Mouse (Mus musculus): ENCODE results near the gene 4930402H24Rik. TPM values are rescaled to one million over a fixed set of nuclear protein-coding genes. Genes with fewer than 3 reads are reported as not detected.
A peak's percentile ranks its signal among the peaks of the same experiment; 100 is the strongest.

Gene 4930402H24Rik
- polyA plus RNA-seq, 1 experiment from 2014 or later = 50.9 TPM

GRCm38 (mm10) chr2:130827410-130827809 lies 78.8 kb downstream of the 4930402H24Rik start:
- Histone ChIP-seq H3K27me3 (ENCODE audit: insufficient read depth, poor library complexity, severe bottlenecking) (no peaks in the 10 kb centered on the region), H3K9me3 (no peaks in the 10 kb centered on the region), H3K36me3 (peaks cover 28% of the 10 kb centered on the region), H3K27ac (no peak overlapping the region), H3K4me1 (replicated peaks) (peaks cover 16% of the 10 kb centered on the region), H3K4me3 (no peak overlapping the region)
- peak; percentile 7 for DNase-seq (ENCODE audit: low spot score)
- 50% methylated on average over 2 of the region's 2 CpGs for WGBS

GRCm38 (mm10) chr2:130818838-130819647 lies 87.2 kb downstream of the 4930402H24Rik start:
- Histone ChIP-seq H3K27ac (peak overlapping the region; percentile 63), H3K9me3 (no peaks in the 10 kb centered on the region), H3K36me3 (peaks cover 33% of the 10 kb centered on the region), H3K4me1 (replicated peaks) (peaks cover 11% of the 10 kb centered on the region), H3K4me3 (no peak overlapping the region), H3K27me3 (ENCODE audit: insufficient read depth, poor library complexity, severe bottlenecking) (no peaks in the 10 kb centered on the region)
- WGBS = 33% methylated on average over 11 of the region's 11 CpGs
- peak; percentile 24 for DNase-seq (ENCODE audit: low spot score)

GRCm38 (mm10) chr2:130817865-130818264 lies 88.3 kb downstream of the 4930402H24Rik start:
- no peak for DNase-seq (ENCODE audit: low spot score)
- Histone ChIP-seq H3K27me3 (ENCODE audit: insufficient read depth, poor library complexity, severe bottlenecking) (no peaks in the 10 kb centered on the region), H3K27ac (no peak overlapping the region; the same call in 1 of the 2 replicates), H3K4me3 (no peak overlapping the region), H3K36me3 (peaks cover 44% of the 10 kb centered on the region), H3K9me3 (no peaks in the 10 kb centered on the region), H3K4me1 (replicated peaks) (peaks cover 11% of the 10 kb centered on the region)
- WGBS = 97% methylated on average over 1 of the region's 1 CpGs

- H3K4me3 ChIP-seq = no peak overlapping the region
- H3K4me1 ChIP-seq (replicated peaks) = peaks cover 11% of the 10 kb centered on the region
- no peak for DNase-seq (ENCODE audit: low spot score)
- 89% methylated on average over 5 of the region's 5 CpGs for WGBS
- H3K9me3 ChIP-seq = no peaks in the 10 kb centered on the region
- no peaks in the 10 kb centered on the region for H3K27me3 ChIP-seq (ENCODE audit: insufficient read depth, poor library complexity, severe bottlenecking)
- peaks cover 47% of the 10 kb centered on the region for H3K36me3 ChIP-seq
- no peak overlapping the region for H3K27ac ChIP-seq
Measured at GRCm38 (mm10) chr2:130816205-130816604, 90.0 kb downstream of the 4930402H24Rik start.

GRCm38 (mm10) chr2:130814492-130814891 lies 91.7 kb downstream of the 4930402H24Rik start:
- H3K9me3 ChIP-seq = no peaks in the 10 kb centered on the region
- no peak overlapping the region for H3K4me3 ChIP-seq
- no peaks in the 10 kb centered on the region for H3K27me3 ChIP-seq (ENCODE audit: insufficient read depth, poor library complexity, severe bottlenecking)
- peaks cover 9% of the 10 kb centered on the region for H3K4me1 ChIP-seq (replicated peaks)
- DNase-seq (ENCODE audit: low spot score) = no peak
- WGBS = 93% methylated on average over 1 of the region's 1 CpGs
- no peak overlapping the region for H3K27ac ChIP-seq
- H3K36me3 ChIP-seq = peaks cover 47% of the 10 kb centered on the region

- no peaks in the 10 kb centered on the region for H3K9me3 ChIP-seq
- H3K4me3 ChIP-seq = no peak overlapping the region
- peaks cover 1% of the 10 kb centered on the region; the same call in 1 of the 2 replicates for H3K4me1 ChIP-seq (replicated peaks)
- WGBS = 82% methylated on average over 6 of the region's 6 CpGs
- H3K27ac ChIP-seq = no peak overlapping the region
- no peak for DNase-seq (ENCODE audit: low spot score)
- H3K36me3 ChIP-seq = peaks cover 54% of the 10 kb centered on the region
- H3K27me3 ChIP-seq (ENCODE audit: insufficient read depth, poor library complexity, severe bottlenecking) = no peaks in the 10 kb centered on the region
Measured at GRCm38 (mm10) chr2:130813729-130814128, 92.5 kb downstream of the 4930402H24Rik start.

GRCm38 (mm10) chr2:130812487-130812886 lies 93.7 kb downstream of the 4930402H24Rik start:
- Histone ChIP-seq H3K4me3 (no peak overlapping the region), H3K36me3 (peaks cover 65% of the 10 kb centered on the region), H3K27me3 (ENCODE audit: insufficient read depth, poor library complexity, severe bottlenecking) (no peaks in the 10 kb centered on the region), H3K27ac (no peak overlapping the region), H3K4me1 (replicated peaks) (no peaks in the 10 kb centered on the region), H3K9me3 (no peaks in the 10 kb centered on the region)
- no peak for DNase-seq (ENCODE audit: low spot score)
- 96% methylated on average over 1 of the region's 1 CpGs for WGBS

- 98% methylated on average over 3 of the region's 3 CpGs for WGBS
- peaks cover 67% of the 10 kb centered on the region for H3K36me3 ChIP-seq
- no peaks in the 10 kb centered on the region for H3K4me1 ChIP-seq (replicated peaks)
- H3K27ac ChIP-seq = no peak overlapping the region
- no peaks in the 10 kb centered on the region for H3K9me3 ChIP-seq
- no peak for DNase-seq (ENCODE audit: low spot score)
- no peaks in the 10 kb centered on the region for H3K27me3 ChIP-seq (ENCODE audit: insufficient read depth, poor library complexity, severe bottlenecking)
- no peak overlapping the region for H3K4me3 ChIP-seq
Measured at GRCm38 (mm10) chr2:130805146-130805545, 101.1 kb downstream of the 4930402H24Rik start.

- WGBS = 67% methylated on average over 25 of the region's 25 CpGs
- no peak for DNase-seq (ENCODE audit: low spot score)
- H3K27me3 ChIP-seq (ENCODE audit: insufficient read depth, poor library complexity, severe bottlenecking) = no peaks in the 10 kb centered on the region
- peaks cover 52% of the 10 kb centered on the region for H3K36me3 ChIP-seq
- H3K4me1 ChIP-seq (replicated peaks) = no peaks in the 10 kb centered on the region
- H3K4me3 ChIP-seq = no peak overlapping the region
- H3K9me3 ChIP-seq = no peaks in the 10 kb centered on the region
- no peak overlapping the region for H3K27ac ChIP-seq
Measured at GRCm38 (mm10) chr2:130803706-130804105, 102.5 kb downstream of the 4930402H24Rik start.

- H3K4me1 ChIP-seq (replicated peaks) = no peaks in the 10 kb centered on the region
- 89% methylated on average over 8 of the region's 8 CpGs for WGBS
- no peak for DNase-seq (ENCODE audit: low spot score)
- no peak overlapping the region for H3K4me3 ChIP-seq
- no peaks in the 10 kb centered on the region for H3K9me3 ChIP-seq
- no peaks in the 10 kb centered on the region for H3K27me3 ChIP-seq (ENCODE audit: insufficient read depth, poor library complexity, severe bottlenecking)
- peaks cover 40% of the 10 kb centered on the region for H3K36me3 ChIP-seq
- no peak overlapping the region for H3K27ac ChIP-seq
Measured at GRCm38 (mm10) chr2:130795731-130796130, 110.5 kb downstream of the 4930402H24Rik start.

GRCm38 (mm10) chr2:130791722-130792121 lies 114.5 kb downstream of the 4930402H24Rik start:
- 94% methylated on average over 7 of the region's 7 CpGs for WGBS
- Histone ChIP-seq H3K4me3 (no peak overlapping the region), H3K27ac (no peak overlapping the region), H3K36me3 (peaks cover 54% of the 10 kb centered on the region), H3K4me1 (replicated peaks) (no peaks in the 10 kb centered on the region), H3K9me3 (no peaks in the 10 kb centered on the region), H3K27me3 (ENCODE audit: insufficient read depth, poor library complexity, severe bottlenecking) (no peaks in the 10 kb centered on the region)
- no peak for DNase-seq (ENCODE audit: low spot score)

- no peak for DNase-seq (ENCODE audit: low spot score)
- WGBS = 86% methylated on average over 6 of the region's 6 CpGs
- H3K4me1 ChIP-seq (replicated peaks) = no peaks in the 10 kb centered on the region
- H3K36me3 ChIP-seq = peaks cover 58% of the 10 kb centered on the region
- no peak overlapping the region for H3K4me3 ChIP-seq
- no peak overlapping the region for H3K27ac ChIP-seq
- no peaks in the 10 kb centered on the region for H3K9me3 ChIP-seq
- H3K27me3 ChIP-seq (ENCODE audit: insufficient read depth, poor library complexity, severe bottlenecking) = no peaks in the 10 kb centered on the region
Measured at GRCm38 (mm10) chr2:130789642-130790041, 116.6 kb downstream of the 4930402H24Rik start.

GRCm38 (mm10) chr2:130789039-130789438 lies 117.2 kb downstream of the 4930402H24Rik start:
- Histone ChIP-seq H3K4me3 (no peak overlapping the region), H3K27ac (no peak overlapping the region), H3K27me3 (ENCODE audit: insufficient read depth, poor library complexity, severe bottlenecking) (no peaks in the 10 kb centered on the region), H3K4me1 (replicated peaks) (no peaks in the 10 kb centered on the region), H3K9me3 (no peaks in the 10 kb centered on the region), H3K36me3 (peaks cover 62% of the 10 kb centered on the region)
- no peak for DNase-seq (ENCODE audit: low spot score)
- 89% methylated on average over 8 of the region's 8 CpGs for WGBS
